Mouse (Mus musculus) lung, adult 2 months (tissue): ENCODE measurements around the gene Robo2. TPM values are rescaled to one million over a fixed set of nuclear protein-coding genes. Genes with fewer than 3 reads are reported as not detected.

ENCODE experiments used
- DNase-seq: peaks from one replicate; pipeline ENCODE4 v3.0.0; 2022
- H3K4me1 ChIP-seq: fragments of 200-500 bp; 2 replicates; pipeline ENCODE4 v1.6.1; 2011; ENCODE audit warnings: low read length; ENCODE audit not compliant: control insufficient read depth, insufficient read depth
- H3K4me3 ChIP-seq: fragments of 200-500 bp; replicated peaks from 2 replicates; pipeline ENCODE3; 2011; ENCODE audit warnings: low read depth, mild to moderate bottlenecking, control low read depth, low read length; ENCODE audit errors: extremely low read depth
- CTCF ChIP-seq: fragments of 200-500 bp; IDR thresholded peaks from 2 replicates; pipeline ENCODE4 v1.5.1; 2011; ENCODE audit warnings: mild to moderate bottlenecking, low read length, control low read depth; ENCODE audit not compliant: insufficient read depth
- POLR2A ChIP-seq: fragments of 200-500 bp; IDR thresholded peaks from 2 replicates; pipeline ENCODE4 v1.6.1; 2011; ENCODE audit warnings: low read depth, mild to moderate bottlenecking, control low read depth, low read length, borderline replicate concordance; ENCODE audit errors: extremely low read depth
- WGBS: fragments of 180-500 bp; shearing (Covaris S2); methylation state at CpG from one replicate; pipeline ENCODE4 v1.1.7; 2018; 5-methylcytosine and 5-hydroxymethylcytosine counted together
- polyA plus RNA-seq: library from polyadenylated mRNA; depleted of rRNA; stranded (reverse); fragments of >200 nt; gene quantifications from 2 replicates; pipeline ENCODE4 v1.2.3, GENCODE M21; 2012

Robo2 gene
- polyA plus RNA-seq, 1 experiment, result 19.7 TPM

GRCm38 (mm10) chr16:74338969-74339630 is 72.5 kb downstream of the Robo2 start:
- no peak for DNase-seq
- 49% methylated on average over 9 of the region's 9 CpGs for WGBS

GRCm38 (mm10) chr16:74321666-74322371 is 89.8 kb downstream of the Robo2 start:
- DNase-seq, result no peak
- H3K4me3 ChIP-seq, result no peak overlapping the region
- no peaks in the 10 kb centered on the region for H3K4me1 ChIP-seq
- TF ChIP-seq CTCF (no peak), POLR2A (no peak)
- WGBS, result 72% methylated on average over 9 of the region's 9 CpGs

More at GRCm38 (mm10) chr16:74338969-74339630, 72.5 kb downstream of the Robo2 start:
- H3K4me1 ChIP-seq, result no peaks in the 10 kb centered on the region
- TF ChIP-seq POLR2A, result no peak
- TF ChIP-seq CTCF, result no peak
- H3K4me3 ChIP-seq, result no peak overlapping the region

- TF ChIP-seq CTCF (no peak), POLR2A (no peak)
- Histone ChIP-seq H3K4me3 (no peak overlapping the region), H3K4me1 (no peaks in the 10 kb centered on the region)
- 49% methylated on average over 7 of the region's 7 CpGs for WGBS
- DNase-seq, result no peak
Measured at GRCm38 (mm10) chr16:74316150-74316549, 95.5 kb downstream of the Robo2 start.

GRCm38 (mm10) chr16:74313222-74313621 is 98.4 kb downstream of the Robo2 start:
- TF ChIP-seq CTCF, result no peak
- TF ChIP-seq POLR2A, result no peak
- 63% methylated on average over 4 of the region's 4 CpGs for WGBS
- no peak overlapping the region for H3K4me3 ChIP-seq
- no peak for DNase-seq
- no peaks in the 10 kb centered on the region for H3K4me1 ChIP-seq

GRCm38 (mm10) chr16:74307543-74307887 is 104.1 kb downstream of the Robo2 start:
- 44% methylated on average over 6 of the region's 6 CpGs for WGBS
- H3K4me1 ChIP-seq, result no peaks in the 10 kb centered on the region
- no peak for TF ChIP-seq CTCF
- TF ChIP-seq POLR2A, result no peak
- no peak for DNase-seq
- no peak overlapping the region for H3K4me3 ChIP-seq

GRCm38 (mm10) chr16:74306876-74307542 is 104.6 kb downstream of the Robo2 start:
- H3K4me1 ChIP-seq, result no peaks in the 10 kb centered on the region
- TF ChIP-seq POLR2A (no peak), CTCF (no peak)
- whole genome bisulfite sequencing, result 60% methylated on average over 5 of the region's 5 CpGs

GRCm38 (mm10) chr16:74287878-74288277 is 123.7 kb downstream of the Robo2 start:
- no peaks in the 10 kb centered on the region for H3K4me1 ChIP-seq
- TF ChIP-seq POLR2A (no peak), CTCF (no peak)
- DNase-seq, result no peak
- 80% methylated on average over 8 of the region's 8 CpGs for WGBS
- no peak overlapping the region for H3K4me3 ChIP-seq

More at GRCm38 (mm10) chr16:74306876-74307542, 104.6 kb downstream of the Robo2 start:
- H3K4me3 ChIP-seq, result no peak overlapping the region
- no peak for DNase-seq

GRCm38 (mm10) chr16:74282549-74282948 is 129.1 kb downstream of the Robo2 start:
- no peak for DNase-seq
- TF ChIP-seq POLR2A, result no peak
- no peak for TF ChIP-seq CTCF
- WGBS, result 56% methylated on average over 6 of the region's 6 CpGs
- no peaks in the 10 kb centered on the region for H3K4me1 ChIP-seq
- H3K4me3 ChIP-seq, result no peak overlapping the region

- TF ChIP-seq CTCF, result no peak
- no peak for TF ChIP-seq POLR2A
- DNase-seq, result no peak
- WGBS, result 67% methylated on average over 3 of the region's 3 CpGs
- Histone ChIP-seq H3K4me1 (no peaks in the 10 kb centered on the region), H3K4me3 (no peak overlapping the region)
Measured at GRCm38 (mm10) chr16:74276855-74277573, 134.6 kb downstream of the Robo2 start.
